Mouse (Mus musculus): ENCODE results near the gene Tet2. TPM values are rescaled to one million over a fixed set of nuclear protein-coding genes. Genes with fewer than 3 reads are reported as not detected.

The Tet2 gene
- polyA plus RNA-seq, 1 experiment from 2014 or later = 28.4 TPM

DNA sequence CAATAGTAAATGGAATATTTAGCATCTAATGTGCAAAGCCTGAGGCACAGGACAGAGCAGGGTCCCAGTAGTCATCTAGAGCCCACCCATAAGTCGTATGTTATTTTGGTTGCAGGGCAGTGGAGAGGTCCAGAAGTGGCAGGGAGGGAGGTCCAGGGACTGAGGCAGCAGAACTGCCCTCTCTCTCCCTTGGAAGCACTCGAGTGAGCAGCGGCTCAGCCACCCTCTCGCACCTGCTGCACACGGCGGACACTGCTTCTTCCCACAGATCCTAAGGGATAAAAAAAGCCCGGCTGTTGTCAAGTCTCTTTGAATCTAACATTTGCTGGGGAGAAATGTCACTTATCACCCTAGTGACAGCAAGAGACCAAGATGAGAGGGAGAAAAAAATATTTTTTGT lies 22.6 kb downstream of the Tet2 start:
- WGBS = 80% methylated on average over 7 of the region's 7 CpGs
- no peak overlapping the region for H3K27ac ChIP-seq (ENCODE audit: low read length)
- no peak for ATAC-seq (ENCODE audit: insufficient number of reproducible peaks, insufficient read depth, low FRiP score, low read depth)

DNA sequence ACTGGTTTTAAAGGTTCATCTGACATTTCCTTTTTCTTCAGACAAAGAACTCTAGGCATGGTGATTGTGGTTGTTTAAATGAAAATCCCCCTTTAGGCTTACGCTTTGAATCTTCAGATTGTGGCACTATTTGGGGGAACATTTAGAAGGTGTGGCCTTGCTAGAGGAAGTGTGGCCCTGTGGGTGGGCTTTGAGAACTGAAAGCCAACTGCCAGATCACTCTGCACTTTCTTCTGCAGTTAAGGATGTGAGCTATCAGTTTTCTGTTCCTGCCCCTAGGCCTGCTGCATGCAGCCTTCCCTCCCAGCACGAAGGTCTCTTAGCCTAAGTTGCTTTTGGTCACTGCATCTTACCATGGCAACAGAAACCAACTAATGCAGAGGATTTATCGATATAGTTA lies 26.1 kb downstream of the Tet2 start:
- ATAC-seq (ENCODE audit: insufficient number of reproducible peaks, insufficient read depth, low FRiP score, low read depth) = no peak
- Histone ChIP-seq H3K9ac (replicated peaks; ENCODE audit: low read depth, low read length) (no peak overlapping the region), H3K27ac (ENCODE audit: low read length) (no peak overlapping the region), H3K4me1 (ENCODE audit: control insufficient read depth, insufficient read depth, low read length) (no peaks in the 10 kb centered on the region), H3K9me3 (ENCODE audit: control insufficient read depth, low read depth, low read length) (no peaks in the 10 kb centered on the region), H3K36me3 (ENCODE audit: control insufficient read depth, insufficient read depth, low read length) (peaks cover 6% of the 10 kb centered on the region; the same call in 1 of the 2 replicates), H3K4me3 (ENCODE audit: low read depth, low read length) (no peak overlapping the region), H3K4me2 (replicated peaks; ENCODE audit: low read depth, low read length) (no peak overlapping the region), H3K27me3 (ENCODE audit: control insufficient read depth, insufficient read depth, low read length) (no peaks in the 10 kb centered on the region)
- WGBS = 86% methylated on average over 3 of the region's 3 CpGs

More for the DNA sequence above, 22.6 kb downstream of the Tet2 start:
- no peaks in the 10 kb centered on the region for H3K9me3 ChIP-seq (ENCODE audit: control insufficient read depth, low read depth, low read length)
- H3K9ac ChIP-seq (replicated peaks; ENCODE audit: low read depth, low read length) = no peak overlapping the region
- no peaks in the 10 kb centered on the region for H3K27me3 ChIP-seq (ENCODE audit: control insufficient read depth, insufficient read depth, low read length)
- H3K4me3 ChIP-seq (ENCODE audit: low read depth, low read length) = no peak overlapping the region
- no peak overlapping the region for H3K4me2 ChIP-seq (replicated peaks; ENCODE audit: low read depth, low read length)
- H3K36me3 ChIP-seq (ENCODE audit: control insufficient read depth, insufficient read depth, low read length) = no peaks in the 10 kb centered on the region
- no peaks in the 10 kb centered on the region for H3K4me1 ChIP-seq (ENCODE audit: control insufficient read depth, insufficient read depth, low read length)

DNA sequence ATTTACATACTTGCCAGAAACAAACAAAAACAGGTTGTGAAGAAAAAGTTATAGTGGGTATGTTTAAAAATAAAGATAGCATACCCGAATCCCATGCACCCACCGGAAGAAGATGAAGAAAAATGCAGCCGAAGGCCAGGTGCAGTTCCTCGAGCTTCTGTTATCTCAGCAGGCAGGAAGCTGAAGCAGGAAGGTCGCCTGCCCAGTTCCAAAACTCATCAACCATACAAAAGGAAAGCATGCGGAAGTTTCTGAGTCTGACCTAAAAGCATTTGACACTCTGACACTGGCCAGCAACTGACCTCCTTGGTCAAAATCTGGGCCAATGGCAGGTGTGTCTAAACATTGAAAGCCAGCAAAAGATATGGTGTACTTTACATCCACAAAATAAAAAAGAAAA lies 26.8 kb downstream of the Tet2 start:
- H3K4me3 ChIP-seq (ENCODE audit: low read depth, low read length) = no peak overlapping the region
- no peaks in the 10 kb centered on the region for H3K9me3 ChIP-seq (ENCODE audit: control insufficient read depth, low read depth, low read length)
- H3K4me1 ChIP-seq (ENCODE audit: control insufficient read depth, insufficient read depth, low read length) = no peaks in the 10 kb centered on the region
- H3K9ac ChIP-seq (replicated peaks; ENCODE audit: low read depth, low read length) = no peak overlapping the region
- no peak overlapping the region for H3K4me2 ChIP-seq (replicated peaks; ENCODE audit: low read depth, low read length)
- no peaks in the 10 kb centered on the region for H3K27me3 ChIP-seq (ENCODE audit: control insufficient read depth, insufficient read depth, low read length)
- no peak for ATAC-seq (ENCODE audit: insufficient number of reproducible peaks, insufficient read depth, low FRiP score, low read depth)
- WGBS = 78% methylated on average over 6 of the region's 6 CpGs
- no peak overlapping the region for H3K27ac ChIP-seq (ENCODE audit: low read length)
- peaks cover 11% of the 10 kb centered on the region; the same call in 1 of the 2 replicates for H3K36me3 ChIP-seq (ENCODE audit: control insufficient read depth, insufficient read depth, low read length)

DNA sequence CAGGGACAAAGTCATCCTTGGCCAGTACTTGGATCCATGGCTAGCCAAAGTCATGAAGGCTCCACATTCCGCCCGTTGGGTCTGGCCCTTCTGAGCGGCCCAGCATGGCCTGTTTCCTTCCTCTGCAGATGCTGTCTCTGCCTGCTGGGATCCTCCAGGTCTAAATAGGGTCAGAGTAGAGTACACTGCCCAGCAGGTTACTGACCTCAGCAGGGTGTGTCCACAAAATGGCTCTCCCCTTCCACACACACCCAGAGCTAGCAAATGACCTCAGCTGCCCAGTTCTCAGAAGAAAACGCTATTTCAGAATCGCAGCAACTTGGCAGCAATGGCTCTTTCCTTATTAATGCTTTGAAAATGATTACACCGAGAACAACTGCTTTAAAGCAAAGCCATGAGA lies 27.5 kb downstream of the Tet2 start:
- Histone ChIP-seq H3K9ac (replicated peaks; ENCODE audit: low read depth, low read length) (no peak overlapping the region), H3K27me3 (ENCODE audit: control insufficient read depth, insufficient read depth, low read length) (no peaks in the 10 kb centered on the region), H3K4me2 (replicated peaks; ENCODE audit: low read depth, low read length) (no peak overlapping the region), H3K4me1 (ENCODE audit: control insufficient read depth, insufficient read depth, low read length) (no peaks in the 10 kb centered on the region), H3K9me3 (ENCODE audit: control insufficient read depth, low read depth, low read length) (no peaks in the 10 kb centered on the region), H3K4me3 (ENCODE audit: low read depth, low read length) (no peak overlapping the region), H3K27ac (ENCODE audit: low read length) (no peak overlapping the region), H3K36me3 (ENCODE audit: control insufficient read depth, insufficient read depth, low read length) (peaks cover 11% of the 10 kb centered on the region; the same call in 1 of the 2 replicates)
- no peak for ATAC-seq (ENCODE audit: insufficient number of reproducible peaks, insufficient read depth, low FRiP score, low read depth)
- 86% methylated on average over 6 of the region's 6 CpGs for WGBS

DNA sequence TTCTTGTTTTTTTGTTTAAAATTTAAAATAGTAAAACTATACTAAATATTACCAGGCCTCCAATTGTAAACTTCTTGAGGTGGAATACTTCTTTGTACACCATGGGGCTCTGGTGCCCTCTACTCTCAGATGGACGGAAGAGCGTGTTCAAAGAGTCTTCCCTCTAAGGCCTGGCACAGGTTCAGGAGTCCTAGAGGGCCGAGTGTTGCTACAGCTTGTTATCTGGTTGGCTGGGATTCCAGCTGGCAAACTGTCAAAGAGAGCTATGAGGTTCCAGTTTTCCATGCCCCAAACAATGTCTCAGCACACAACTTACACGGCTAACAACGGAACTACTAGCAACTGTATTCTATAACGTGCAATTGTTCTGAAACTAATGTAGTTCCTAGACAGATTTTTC lies 28.8 kb downstream of the Tet2 start:
- peaks cover 21% of the 10 kb centered on the region for H3K36me3 ChIP-seq (ENCODE audit: control insufficient read depth, insufficient read depth, low read length)
- H3K4me3 ChIP-seq (ENCODE audit: low read depth, low read length) = no peak overlapping the region
- 77% methylated on average over 6 of the region's 6 CpGs for WGBS

DNA sequence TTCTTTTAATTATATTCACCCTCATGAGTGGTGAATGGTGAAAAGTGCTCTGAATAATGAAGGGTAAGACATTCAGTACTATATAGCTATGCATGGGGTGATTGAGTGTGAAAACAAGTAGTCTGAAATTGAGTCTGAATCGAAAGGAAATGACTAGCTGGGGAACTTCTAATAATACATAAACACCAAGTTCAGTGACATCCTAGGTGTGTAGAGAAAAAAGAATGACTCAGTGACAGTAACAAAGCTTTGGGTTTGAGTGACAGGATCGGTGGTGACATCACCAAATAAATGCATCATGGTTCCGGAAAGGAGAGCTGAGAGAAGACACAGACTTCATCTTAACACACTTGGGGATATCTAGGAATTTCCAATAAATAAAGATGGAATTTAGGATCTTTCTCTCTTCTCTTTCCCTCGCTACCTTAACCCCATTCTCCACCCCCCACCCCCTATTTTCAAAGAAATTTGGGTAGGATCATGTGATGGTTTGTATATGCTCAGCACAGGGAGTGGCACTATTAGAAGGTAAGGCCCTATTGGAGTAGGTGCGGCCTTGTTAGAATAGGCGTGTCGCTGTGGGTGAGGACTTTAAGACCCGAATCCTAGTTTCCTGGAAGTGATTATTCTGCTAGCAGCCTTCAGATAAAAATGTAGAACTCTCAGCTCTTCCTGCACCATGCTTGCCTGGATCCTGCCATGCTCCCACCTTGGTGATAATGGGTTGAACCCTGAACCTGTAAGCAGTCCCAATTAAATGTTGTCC lies 29.6 kb downstream of the Tet2 start:
- Histone ChIP-seq H3K36me3 (ENCODE audit: control insufficient read depth, insufficient read depth, low read length) (peaks cover 21% of the 10 kb centered on the region), H3K4me3 (ENCODE audit: low read depth, low read length) (no peak overlapping the region), H3K27me3 (ENCODE audit: control insufficient read depth, insufficient read depth, low read length) (no peaks in the 10 kb centered on the region), H3K9me3 (ENCODE audit: control insufficient read depth, low read depth, low read length) (no peaks in the 10 kb centered on the region), H3K4me2 (replicated peaks; ENCODE audit: low read depth, low read length) (no peak overlapping the region), H3K9ac (replicated peaks; ENCODE audit: low read depth, low read length) (no peak overlapping the region), H3K4me1 (ENCODE audit: control insufficient read depth, insufficient read depth, low read length) (no peaks in the 10 kb centered on the region), H3K27ac (ENCODE audit: low read length) (no peak overlapping the region)
- no peak for ATAC-seq (ENCODE audit: insufficient number of reproducible peaks, insufficient read depth, low FRiP score, low read depth)
- 92% methylated on average over 8 of the region's 8 CpGs for WGBS

More for the DNA sequence above, 28.8 kb downstream of the Tet2 start:
- H3K27ac ChIP-seq (ENCODE audit: low read length) = no peak overlapping the region
- no peaks in the 10 kb centered on the region for H3K9me3 ChIP-seq (ENCODE audit: control insufficient read depth, low read depth, low read length)
- H3K9ac ChIP-seq (replicated peaks; ENCODE audit: low read depth, low read length) = no peak overlapping the region
- no peaks in the 10 kb centered on the region for H3K4me1 ChIP-seq (ENCODE audit: control insufficient read depth, insufficient read depth, low read length)
- H3K4me2 ChIP-seq (replicated peaks; ENCODE audit: low read depth, low read length) = no peak overlapping the region
- H3K27me3 ChIP-seq (ENCODE audit: control insufficient read depth, insufficient read depth, low read length) = no peaks in the 10 kb centered on the region
- no peak for ATAC-seq (ENCODE audit: insufficient number of reproducible peaks, insufficient read depth, low FRiP score, low read depth)

DNA sequence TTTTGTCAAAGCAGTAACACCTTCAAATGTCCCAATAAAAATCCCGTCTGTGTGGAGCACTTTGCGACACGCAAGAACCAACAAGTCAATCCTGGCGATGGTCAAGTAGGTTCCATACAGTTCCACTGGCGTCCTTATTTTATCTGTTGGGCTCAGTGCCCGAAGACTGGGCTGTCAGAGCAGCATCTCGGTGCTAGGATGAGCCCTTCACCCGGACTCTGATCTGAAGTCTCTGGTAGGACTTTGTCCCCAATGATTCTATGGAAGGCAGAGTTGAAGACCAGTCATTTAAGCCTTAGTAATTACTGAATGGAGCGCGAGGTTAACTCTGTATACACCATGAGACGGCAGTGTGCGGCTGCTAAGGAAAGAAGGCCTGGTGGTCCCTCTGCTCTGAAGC lies 30.6 kb downstream of the Tet2 start:
- H3K27ac ChIP-seq (ENCODE audit: low read length) = no peak overlapping the region
- WGBS = 90% methylated on average over 12 of the region's 12 CpGs
- H3K4me2 ChIP-seq (replicated peaks; ENCODE audit: low read depth, low read length) = no peak overlapping the region
- no peak overlapping the region for H3K9ac ChIP-seq (replicated peaks; ENCODE audit: low read depth, low read length)
- peaks cover 21% of the 10 kb centered on the region for H3K36me3 ChIP-seq (ENCODE audit: control insufficient read depth, insufficient read depth, low read length)
- ATAC-seq (ENCODE audit: insufficient number of reproducible peaks, insufficient read depth, low FRiP score, low read depth) = no peak
- no peaks in the 10 kb centered on the region for H3K4me1 ChIP-seq (ENCODE audit: control insufficient read depth, insufficient read depth, low read length)
- no peaks in the 10 kb centered on the region for H3K9me3 ChIP-seq (ENCODE audit: control insufficient read depth, low read depth, low read length)
- no peak overlapping the region for H3K4me3 ChIP-seq (ENCODE audit: low read depth, low read length)
- no peaks in the 10 kb centered on the region for H3K27me3 ChIP-seq (ENCODE audit: control insufficient read depth, insufficient read depth, low read length)

DNA sequence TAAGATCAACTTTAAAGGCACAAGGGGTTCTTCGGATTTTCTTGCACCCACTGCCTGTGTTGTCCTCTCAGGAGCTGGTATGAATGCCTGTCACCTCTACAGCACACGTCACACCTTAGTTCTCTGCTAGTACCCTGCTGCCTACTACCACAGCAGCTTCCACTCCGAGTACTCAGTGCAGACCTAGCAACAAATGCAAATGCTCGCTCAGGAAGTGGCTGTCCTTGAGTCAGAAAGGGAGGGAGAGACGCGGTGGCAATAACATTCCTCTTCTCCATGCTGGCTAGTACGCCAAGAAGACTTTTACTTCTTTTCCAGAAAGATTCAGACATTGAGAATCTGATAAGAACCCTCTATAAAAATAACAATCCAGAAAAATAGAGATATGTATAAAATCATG lies 31.5 kb downstream of the Tet2 start:
- Histone ChIP-seq H3K9me3 (ENCODE audit: control insufficient read depth, low read depth, low read length) (no peaks in the 10 kb centered on the region), H3K4me1 (ENCODE audit: control insufficient read depth, insufficient read depth, low read length) (no peaks in the 10 kb centered on the region), H3K4me2 (replicated peaks; ENCODE audit: low read depth, low read length) (no peak overlapping the region), H3K4me3 (ENCODE audit: low read depth, low read length) (no peak overlapping the region), H3K27me3 (ENCODE audit: control insufficient read depth, insufficient read depth, low read length) (no peaks in the 10 kb centered on the region), H3K9ac (replicated peaks; ENCODE audit: low read depth, low read length) (no peak overlapping the region), H3K27ac (ENCODE audit: low read length) (no peak overlapping the region), H3K36me3 (ENCODE audit: control insufficient read depth, insufficient read depth, low read length) (peaks cover 21% of the 10 kb centered on the region)
- WGBS = 90% methylated on average over 7 of the region's 7 CpGs
- ATAC-seq (ENCODE audit: insufficient number of reproducible peaks, insufficient read depth, low FRiP score, low read depth) = no peak

DNA sequence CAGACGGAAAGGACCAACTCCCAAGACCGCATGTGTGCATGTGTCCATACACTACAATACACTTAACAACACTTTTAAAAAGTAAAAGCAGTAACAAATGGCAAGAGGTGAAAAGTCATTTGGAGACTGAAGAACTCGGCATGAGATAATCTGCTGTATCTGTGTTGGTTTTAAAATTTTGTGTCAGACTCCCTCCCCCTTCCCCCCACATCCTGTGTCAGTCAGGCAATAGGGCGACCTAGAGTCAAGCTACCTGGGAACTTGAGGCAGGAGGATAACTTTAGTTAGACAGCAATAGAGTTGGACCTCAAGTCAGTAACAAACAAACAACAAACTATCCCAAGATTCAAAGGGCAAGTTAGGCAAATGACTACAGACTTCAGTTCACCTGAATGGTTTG lies 34.6 kb downstream of the Tet2 start:
- H3K4me1 ChIP-seq (ENCODE audit: control insufficient read depth, insufficient read depth, low read length) = no peaks in the 10 kb centered on the region
- H3K4me3 ChIP-seq (ENCODE audit: low read depth, low read length) = no peak overlapping the region
- H3K9me3 ChIP-seq (ENCODE audit: control insufficient read depth, low read depth, low read length) = no peaks in the 10 kb centered on the region
- H3K27ac ChIP-seq (ENCODE audit: low read length) = no peak overlapping the region
- H3K9ac ChIP-seq (replicated peaks; ENCODE audit: low read depth, low read length) = no peak overlapping the region
- H3K36me3 ChIP-seq (ENCODE audit: control insufficient read depth, insufficient read depth, low read length) = peaks cover 18% of the 10 kb centered on the region
- H3K4me2 ChIP-seq (replicated peaks; ENCODE audit: low read depth, low read length) = no peak overlapping the region
- WGBS = 83% methylated on average over 4 of the region's 4 CpGs
- H3K27me3 ChIP-seq (ENCODE audit: control insufficient read depth, insufficient read depth, low read length) = no peaks in the 10 kb centered on the region
- ATAC-seq (ENCODE audit: insufficient number of reproducible peaks, insufficient read depth, low FRiP score, low read depth) = no peak
